Mouse (Mus musculus): ENCODE data around the gene Tmem141.

DNA sequence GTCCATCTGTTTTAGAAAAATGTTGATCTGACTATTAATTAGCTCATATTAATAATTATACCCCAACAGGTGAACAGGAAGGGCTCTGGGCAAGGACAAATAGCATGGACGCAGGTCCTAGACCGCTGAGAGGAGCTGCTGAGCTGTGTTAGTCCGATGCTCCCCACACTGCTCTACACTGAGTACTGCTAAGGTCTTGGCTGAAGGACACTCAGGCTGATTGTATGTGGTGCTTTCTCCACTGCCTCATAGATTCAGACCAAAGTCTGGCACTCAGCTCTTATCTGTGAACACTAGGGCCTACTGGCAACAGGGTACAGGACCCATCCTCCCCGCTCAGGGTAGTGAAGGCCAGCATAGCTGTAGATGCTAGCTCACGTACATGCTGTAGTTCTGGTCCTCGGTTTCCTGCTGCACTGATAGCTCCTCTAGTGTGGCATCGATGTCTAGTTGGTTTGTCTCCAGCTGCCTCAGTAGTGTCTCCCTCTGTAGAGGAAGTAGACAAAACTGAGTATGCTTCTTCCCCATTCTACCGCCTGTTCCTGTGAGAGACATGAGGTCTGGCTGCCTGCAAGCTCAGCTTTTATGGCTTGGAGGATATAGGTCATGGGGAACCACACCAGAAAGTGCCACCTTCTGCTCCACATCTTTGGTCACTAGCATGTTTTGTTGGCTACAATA, 33.4 kb downstream of the Tmem141 start:
- TF ChIP-seq CTCF (IDR thresholded peaks at IDR 0.05; ENCODE audit: control insufficient read depth, insufficient read depth, low read length) (no peak), POLR2A (IDR thresholded peaks at IDR 0.05; ENCODE audit: borderline replicate concordance, control insufficient read depth, low read depth, low read length) (no peak)

All from bone marrow, adult 2 months (tissue).